Mouse (Mus musculus): ENCODE measurements around the gene Ttll3.

DNA sequence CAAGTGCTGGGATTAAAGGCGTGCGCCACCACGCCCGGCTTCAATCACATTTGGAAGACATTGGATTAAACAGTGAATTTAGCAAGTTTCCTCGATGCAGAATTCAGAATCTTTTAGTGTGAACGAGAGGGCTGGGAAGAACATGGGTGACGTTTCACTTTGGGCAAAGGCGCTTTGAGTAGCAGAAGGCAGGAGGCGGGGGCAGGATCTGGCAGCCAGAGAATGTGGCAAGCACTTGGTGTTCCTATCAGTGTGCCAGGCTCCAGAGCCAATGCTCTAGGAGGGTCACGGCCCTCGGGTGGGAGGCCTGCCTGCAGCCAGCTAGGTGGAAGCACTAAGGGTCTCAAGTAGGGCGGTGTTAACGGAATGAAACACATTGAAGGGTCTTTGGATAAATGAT, 13.0 kb downstream of the Ttll3 start:
- TF ChIP-seq POLR2A (IDR thresholded peaks at IDR 0.05; ENCODE audit: borderline replicate concordance, insufficient read depth, low read length) (no peak), CTCF (IDR thresholded peaks at IDR 0.05; ENCODE audit: borderline replicate concordance, insufficient read depth, low read depth, low read length) (no peak)
